Mouse (Mus musculus): Measurements from ENCODE around the gene Spc25. TPM values are rescaled to one million over a fixed set of nuclear protein-coding genes. Genes with fewer than 3 reads are reported as not detected.

Gene Spc25
- total and polyA plus RNA-seq, 3 experiments: 19.4 to 112 (median 101) TPM

- Histone ChIP-seq H3K27me3 (ENCODE audit: insufficient read depth, low read length) (no peaks in the 10 kb centered on the region), H3K4me1 (ENCODE audit: insufficient read depth, low read depth, low read length) (no peaks in the 10 kb centered on the region), H3K36me3 (replicated peaks) (no peaks in the 10 kb centered on the region), H3K9me3 (replicated peaks) (no peaks in the 10 kb centered on the region), H3K4me3 (ENCODE audit: low read depth, low read length) (no peak overlapping the region)
- DNase-seq (ENCODE audit: low spot score) (no peak), ATAC-seq (ENCODE audit: extremely low read depth, insufficient number of reproducible peaks, low FRiP score, poor library complexity, severe bottlenecking) (no peak)
- TF ChIP-seq CTCF (IDR thresholded peaks at IDR 0.05; ENCODE audit: low read depth, low read length) (no peak), POLR2AphosphoS5 (IDR thresholded peaks at IDR 0.05; ENCODE audit: insufficient replicate concordance, low read depth, low read length) (no peak), GATA1 (IDR thresholded peaks at IDR 0.05; ENCODE audit: borderline replicate concordance, low read length) (no peak)
These were observed 26.1 kb upstream of the Spc25 start for GRCm38 (mm10) chr2:69232101-69232500.

- Histone ChIP-seq H3K27me3 (ENCODE audit: insufficient read depth, low read length) (peaks cover 4% of the 10 kb centered on the region), H3K36me3 (replicated peaks) (no peaks in the 10 kb centered on the region), H3K4me3 (ENCODE audit: low read depth, low read length) (no peak overlapping the region), H3K9me3 (replicated peaks) (no peaks in the 10 kb centered on the region), H3K4me1 (ENCODE audit: insufficient read depth, low read depth, low read length) (no peaks in the 10 kb centered on the region)
- no peak for TF ChIP-seq POLR2AphosphoS5 (IDR thresholded peaks at IDR 0.05; ENCODE audit: insufficient replicate concordance, low read depth, low read length)
- no peak for TF ChIP-seq CTCF (IDR thresholded peaks at IDR 0.05; ENCODE audit: low read depth, low read length)
- DNase-seq (ENCODE audit: low spot score): no peak
- ATAC-seq (ENCODE audit: extremely low read depth, insufficient number of reproducible peaks, low FRiP score, poor library complexity, severe bottlenecking): no peak
These were observed 24.1 kb upstream of the Spc25 start for GRCm38 (mm10) chr2:69230137-69230536.

DNA sequence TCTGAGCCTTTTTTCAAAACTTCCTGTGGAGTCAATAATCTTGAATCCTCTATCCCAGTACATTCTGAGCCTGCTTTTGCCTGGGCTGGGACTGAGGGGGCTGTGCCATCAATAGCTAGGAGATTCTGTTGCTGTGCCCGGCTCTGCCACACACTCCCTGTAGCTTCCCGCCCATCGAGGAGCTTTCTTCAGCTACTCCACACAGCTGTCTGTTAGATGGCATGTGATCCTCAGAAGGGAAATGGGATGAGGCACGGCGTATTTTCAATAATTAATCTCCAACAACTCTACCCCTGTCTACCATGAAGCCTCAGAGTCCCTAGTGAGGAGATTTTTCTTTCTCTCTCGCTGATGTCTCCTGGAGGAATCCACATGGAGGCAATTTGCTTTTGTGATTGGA lies 22.6 kb upstream of the Spc25 start:
- DNase-seq (ENCODE audit: low spot score): no peak
- TF ChIP-seq POLR2AphosphoS5 (IDR thresholded peaks at IDR 0.05; ENCODE audit: insufficient replicate concordance, low read depth, low read length) (no peak), GATA2 (IDR thresholded peaks at IDR 0.05; ENCODE audit: borderline replicate concordance, low read depth, low read length) (no peak), CTCF (IDR thresholded peaks at IDR 0.05; ENCODE audit: low read depth, low read length) (no peak), TAL1 (conservative IDR thresholded peaks at IDR 0.05; ENCODE audit: low read depth, low read length) (no peak)
- Histone ChIP-seq H3K9me3 (replicated peaks) (no peaks in the 10 kb centered on the region), H3K4me1 (ENCODE audit: insufficient read depth, low read depth, low read length) (no peaks in the 10 kb centered on the region), H3K27me3 (ENCODE audit: insufficient read depth, low read length) (peaks cover 4% of the 10 kb centered on the region), H3K4me3 (ENCODE audit: low read depth, low read length) (no peak overlapping the region), H3K36me3 (replicated peaks) (no peaks in the 10 kb centered on the region)
- ATAC-seq (ENCODE audit: extremely low read depth, insufficient number of reproducible peaks, low FRiP score, poor library complexity, severe bottlenecking): no peak

- H3K9me3 ChIP-seq (replicated peaks): no peaks in the 10 kb centered on the region
- DNase-seq (ENCODE audit: low spot score): no peak
- H3K27me3 ChIP-seq (ENCODE audit: insufficient read depth, low read length): peaks cover 6% of the 10 kb centered on the region
- ATAC-seq (ENCODE audit: extremely low read depth, insufficient number of reproducible peaks, low FRiP score, poor library complexity, severe bottlenecking): no peak
- no peaks in the 10 kb centered on the region for H3K4me1 ChIP-seq (ENCODE audit: insufficient read depth, low read depth, low read length)
- TF ChIP-seq TAL1 (conservative IDR thresholded peaks at IDR 0.05; ENCODE audit: low read depth, low read length) (no peak), GATA1 (IDR thresholded peaks at IDR 0.05; ENCODE audit: borderline replicate concordance, low read length) (no peak), GATA2 (IDR thresholded peaks at IDR 0.05; ENCODE audit: borderline replicate concordance, low read depth, low read length) (no peak), POLR2AphosphoS5 (IDR thresholded peaks at IDR 0.05; ENCODE audit: insufficient replicate concordance, low read depth, low read length) (no peak), CTCF (IDR thresholded peaks at IDR 0.05; ENCODE audit: low read depth, low read length) (no peak)
- H3K4me3 ChIP-seq (ENCODE audit: low read depth, low read length): no peak overlapping the region
- no peaks in the 10 kb centered on the region for H3K36me3 ChIP-seq (replicated peaks)
These were observed 20.9 kb upstream of the Spc25 start for GRCm38 (mm10) chr2:69226876-69227275.

DNA sequence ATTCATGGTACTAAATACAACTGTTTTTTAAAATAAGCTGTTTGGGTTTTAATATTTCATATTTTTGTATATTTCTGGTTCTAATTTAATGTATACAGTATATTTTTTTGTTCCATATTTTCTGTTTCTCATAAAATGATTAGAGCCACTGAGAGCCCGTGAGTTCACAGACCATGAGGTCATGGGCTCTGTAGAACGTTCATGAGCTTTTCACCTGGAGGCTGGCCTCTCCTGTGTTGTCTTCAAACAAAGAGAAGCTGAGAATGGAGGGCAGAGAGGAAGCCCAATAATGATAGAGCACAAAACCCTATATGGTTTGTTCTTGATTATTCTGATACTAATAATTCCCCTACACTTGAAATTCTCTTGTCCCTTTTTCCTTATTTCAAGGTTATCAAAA lies 18.7 kb upstream of the Spc25 start:
- H3K36me3 ChIP-seq (replicated peaks): no peaks in the 10 kb centered on the region
- no peak for DNase-seq (ENCODE audit: low spot score)
- no peak for ATAC-seq (ENCODE audit: extremely low read depth, insufficient number of reproducible peaks, low FRiP score, poor library complexity, severe bottlenecking)
- H3K4me3 ChIP-seq (ENCODE audit: low read depth, low read length): no peak overlapping the region
- peaks cover 6% of the 10 kb centered on the region for H3K27me3 ChIP-seq (ENCODE audit: insufficient read depth, low read length)
- TF ChIP-seq GATA1 (IDR thresholded peaks at IDR 0.05; ENCODE audit: borderline replicate concordance, low read length) (no peak), CTCF (IDR thresholded peaks at IDR 0.05; ENCODE audit: low read depth, low read length) (no peak), POLR2AphosphoS5 (IDR thresholded peaks at IDR 0.05; ENCODE audit: insufficient replicate concordance, low read depth, low read length) (no peak), TAL1 (conservative IDR thresholded peaks at IDR 0.05; ENCODE audit: low read depth, low read length) (no peak), GATA2 (IDR thresholded peaks at IDR 0.05; ENCODE audit: borderline replicate concordance, low read depth, low read length) (no peak)
- no peaks in the 10 kb centered on the region for H3K9me3 ChIP-seq (replicated peaks)
- H3K4me1 ChIP-seq (ENCODE audit: insufficient read depth, low read depth, low read length): no peaks in the 10 kb centered on the region

- DNase-seq (ENCODE audit: low spot score) (no peak), ATAC-seq (ENCODE audit: extremely low read depth, insufficient number of reproducible peaks, low FRiP score, poor library complexity, severe bottlenecking) (no peak)
- H3K4me3 ChIP-seq (ENCODE audit: low read depth, low read length): no peak overlapping the region
- no peak for TF ChIP-seq GATA1 (IDR thresholded peaks at IDR 0.05; ENCODE audit: borderline replicate concordance, low read length)
- TF ChIP-seq GATA2 (IDR thresholded peaks at IDR 0.05; ENCODE audit: borderline replicate concordance, low read depth, low read length): no peak
- TF ChIP-seq POLR2AphosphoS5 (IDR thresholded peaks at IDR 0.05; ENCODE audit: insufficient replicate concordance, low read depth, low read length): no peak
- no peak for TF ChIP-seq CTCF (IDR thresholded peaks at IDR 0.05; ENCODE audit: low read depth, low read length)
- no peak for TF ChIP-seq TAL1 (conservative IDR thresholded peaks at IDR 0.05; ENCODE audit: low read depth, low read length)
- peaks cover 9% of the 10 kb centered on the region for H3K27me3 ChIP-seq (ENCODE audit: insufficient read depth, low read length)
- no peaks in the 10 kb centered on the region for H3K36me3 ChIP-seq (replicated peaks)
- H3K9me3 ChIP-seq (replicated peaks): no peaks in the 10 kb centered on the region
- H3K4me1 ChIP-seq (ENCODE audit: insufficient read depth, low read depth, low read length): no peaks in the 10 kb centered on the region
These were observed 16.8 kb upstream of the Spc25 start for GRCm38 (mm10) chr2:69222815-69223214.

DNA sequence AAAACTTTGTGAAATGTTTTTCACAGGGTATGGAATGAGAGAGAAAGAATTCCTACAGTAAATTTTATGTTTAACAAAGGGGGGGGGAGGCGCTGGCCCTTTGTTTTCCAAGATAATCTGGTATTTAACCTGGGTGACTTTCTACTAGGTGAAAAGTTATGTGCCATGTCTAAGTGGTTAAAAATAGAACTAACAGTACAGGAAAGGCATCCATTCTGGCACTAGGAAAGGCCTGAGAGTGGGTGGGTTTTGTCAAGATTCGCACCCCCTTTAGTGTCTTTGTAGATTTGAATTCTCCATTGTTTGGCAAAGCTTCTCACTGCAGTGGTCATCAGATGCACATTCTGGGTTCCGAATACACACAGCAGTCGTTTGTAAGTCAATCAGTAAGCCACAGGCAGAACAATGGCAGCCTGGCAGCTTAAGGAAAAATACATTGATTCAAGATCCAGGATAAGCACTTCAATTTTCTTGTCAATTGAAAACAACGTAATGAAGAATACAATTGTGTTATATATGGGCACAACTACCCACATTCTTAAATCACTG lies 15.9 kb upstream of the Spc25 start:
- TF ChIP-seq POLR2AphosphoS5 (IDR thresholded peaks at IDR 0.05; ENCODE audit: insufficient replicate concordance, low read depth, low read length): no peak
- TF ChIP-seq CTCF (IDR thresholded peaks at IDR 0.05; ENCODE audit: low read depth, low read length): no peak
- no peak for TF ChIP-seq TAL1 (conservative IDR thresholded peaks at IDR 0.05; ENCODE audit: low read depth, low read length)
- TF ChIP-seq GATA2 (IDR thresholded peaks at IDR 0.05; ENCODE audit: borderline replicate concordance, low read depth, low read length): no peak
- TF ChIP-seq GATA1 (IDR thresholded peaks at IDR 0.05; ENCODE audit: borderline replicate concordance, low read length): no peak
- H3K9me3 ChIP-seq (replicated peaks): no peaks in the 10 kb centered on the region
- no peaks in the 10 kb centered on the region for H3K36me3 ChIP-seq (replicated peaks)
- DNase-seq (ENCODE audit: low spot score): no peak
- ATAC-seq (ENCODE audit: extremely low read depth, insufficient number of reproducible peaks, low FRiP score, poor library complexity, severe bottlenecking): no peak
- H3K4me1 ChIP-seq (ENCODE audit: insufficient read depth, low read depth, low read length): no peaks in the 10 kb centered on the region
- no peak overlapping the region for H3K4me3 ChIP-seq (ENCODE audit: low read depth, low read length)
- H3K27me3 ChIP-seq (ENCODE audit: insufficient read depth, low read length): peaks cover 9% of the 10 kb centered on the region

Measured in G1E (cell line).